Mouse (Mus musculus): ENCODE measurements at regions not wholly inside any gene's neighbourhood (a gene's known extent, or its start where the extent isn't known, plus 50 kb on each side); places are given as distances from the start of the nearest gene placed in this dataset.

DNA sequence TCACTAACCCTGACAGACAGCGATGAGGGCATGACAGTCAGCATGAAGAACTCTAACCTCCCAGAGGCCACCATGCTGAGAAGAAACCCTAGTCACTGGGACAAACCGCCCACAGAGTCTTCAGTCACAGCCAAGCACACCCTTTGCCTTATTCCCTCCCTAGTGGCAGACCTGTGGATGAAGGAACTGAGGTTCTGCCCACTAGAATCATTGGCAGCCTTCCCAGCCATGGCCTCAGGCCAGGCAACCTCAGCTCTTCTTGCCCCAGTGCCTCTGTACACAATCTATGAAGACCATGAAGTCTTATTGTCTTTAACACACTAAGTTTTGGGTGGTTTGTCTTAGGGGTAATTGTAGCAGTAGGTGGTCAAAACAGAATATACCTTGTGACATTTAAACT lies 219.5 kb downstream of the Rps15a start:
- TF ChIP-seq CTCF (IDR thresholded peaks at IDR 0.05; ENCODE audit: borderline replicate concordance, insufficient read depth, low read depth, low read length) = no peak
- TF ChIP-seq POLR2A (IDR thresholded peaks at IDR 0.05; ENCODE audit: borderline replicate concordance, insufficient read depth, low read length) = no peak
